Mouse (Mus musculus) T-helper 2 cell (primary cell): Measurements from ENCODE around the gene Snrnp25.
"Not testable (repeated sequence)": the region's sequence is repeated elsewhere in the genome, so short reads cannot be mapped to it uniquely, and the experiment has no call there.

Source experiments
- in situ Hi-C: fragments of 300-600 bp; cut with MboI, MseI; formaldehyde crosslinking; loops from one replicate; pipeline ENCODE4 v1.15.1; 2025; ENCODE audit warnings: high pct_unique_total_duplicates

Snrnp25 gene

GRCm38 (mm10) chr11:32194626-32195025 lies 10.6 kb upstream of the Snrnp25 start:
- in situ Hi-C loops, result no loop called here

- in situ Hi-C loops, result no loop called here
These were observed 9.2 kb upstream of the Snrnp25 start for GRCm38 (mm10) chr11:32195867-32196540.

- in situ Hi-C loops, result no loop called here
These were observed 8.5 kb upstream of the Snrnp25 start for GRCm38 (mm10) chr11:32196727-32197126.

- in situ Hi-C loops, result no loop called here
These were observed 7.4 kb upstream of the Snrnp25 start for GRCm38 (mm10) chr11:32197766-32198165.

- in situ Hi-C loops, result no loop called here
These were observed 6.8 kb upstream of the Snrnp25 start for GRCm38 (mm10) chr11:32198256-32198955.

GRCm38 (mm10) chr11:32199230-32199629 lies 6.0 kb upstream of the Snrnp25 start:
- in situ Hi-C loops, result no loop called here

GRCm38 (mm10) chr11:32200075-32200601 lies 5.1 kb upstream of the Snrnp25 start, which contains the start of gene Il9r:
Gene Il9r, minus strand, starts transcription at chr11:32200279.
- in situ Hi-C loops, result no loop called here

- in situ Hi-C loops, result not testable (repeated sequence)
These were observed 4.2 kb upstream of the Snrnp25 start for GRCm38 (mm10) chr11:32200992-32201391.

- in situ Hi-C loops, result no loop called here
These were observed 3.1 kb upstream of the Snrnp25 start for GRCm38 (mm10) chr11:32201922-32202685.

GRCm38 (mm10) chr11:32210623-32211022 lies 5.4 kb downstream of the Snrnp25 start:
- in situ Hi-C loops, result no loop called here

GRCm38 (mm10) chr11:32215372-32216162 lies 10.4 kb downstream of the Snrnp25 start:
- in situ Hi-C loops, result no loop called here

GRCm38 (mm10) chr11:32216851-32217250 lies 11.6 kb downstream of the Snrnp25 start:
- in situ Hi-C loops, result no loop called here

GRCm38 (mm10) chr11:32218501-32219050 lies 13.4 kb downstream of the Snrnp25 start:
- in situ Hi-C loops, result no loop called here

- in situ Hi-C loops, result no loop called here
These were observed 14.1 kb downstream of the Snrnp25 start for GRCm38 (mm10) chr11:32219287-32219686.

- in situ Hi-C loops, result no loop called here
These were observed 15.5 kb downstream of the Snrnp25 start for GRCm38 (mm10) chr11:32220607-32221224.

- in situ Hi-C loops, result no loop called here
These were observed 16.2 kb downstream of the Snrnp25 start for GRCm38 (mm10) chr11:32221225-32221950.

GRCm38 (mm10) chr11:32221951-32222409 lies 16.8 kb downstream of the Snrnp25 start, which contains the start of gene Rhbdf1:
Gene Rhbdf1, minus strand, starts transcription at chr11:32222300.
- in situ Hi-C loops, result no loop called here

GRCm38 (mm10) chr11:32222570-32223194 lies 17.5 kb downstream of the Snrnp25 start:
- in situ Hi-C loops, result no loop called here

GRCm38 (mm10) chr11:32223297-32223967 lies 18.2 kb downstream of the Snrnp25 start:
- in situ Hi-C loops, result no loop called here
